Mouse (Mus musculus): ENCODE measurements around the gene Ubqln1. TPM values are rescaled to one million over a fixed set of nuclear protein-coding genes. Genes with fewer than 3 reads are reported as not detected.

Ubqln1 gene
- polyA plus RNA-seq, 1 experiment from 2014 or later, result 153 TPM

Other genes with a start within 250 kb of the Ubqln1 start
- gene Klhl3, start 102.1 kb downstream of the Ubqln1 start, polyA plus RNA-seq (2015; fragmentation: Nextera tagmentation; extraction: Ambion mirVana), result 8.6 and 9.0 TPM in 2 replicates
- gene Hnrnpa0, start 87.1 kb downstream of the Ubqln1 start, polyA plus RNA-seq (2015; fragmentation: Nextera tagmentation; extraction: Ambion mirVana), result 52.4 and 57.9 TPM in 2 replicates
- 65.6 and 74.9 TPM in 2 replicates for gene Idnk, start 58.0 kb downstream of the Ubqln1 start, polyA plus RNA-seq (2015; fragmentation: Nextera tagmentation; extraction: Ambion mirVana)
- 23.8 and 30.3 TPM in 2 replicates for gene Gkap1, start 60.0 kb upstream of the Ubqln1 start, polyA plus RNA-seq (2015; fragmentation: Nextera tagmentation; extraction: Ambion mirVana)
- gene Kif27, start 143.5 kb upstream of the Ubqln1 start, polyA plus RNA-seq (2015; fragmentation: Nextera tagmentation; extraction: Ambion mirVana), result 1.5 and 1.6 TPM in 2 replicates
- 20.5 and 21.1 TPM in 2 replicates for gene 2210016F16Rik, start 169.6 kb upstream of the Ubqln1 start, polyA plus RNA-seq (2015; fragmentation: Nextera tagmentation; extraction: Ambion mirVana)
- 23.1 and 23.4 TPM in 2 replicates for gene Rmi1, start 186.6 kb upstream of the Ubqln1 start, polyA plus RNA-seq (2015; fragmentation: Nextera tagmentation; extraction: Ambion mirVana)
- 1,957 and 1,973 TPM in 2 replicates for gene Hnrnpk, start 187.7 kb upstream of the Ubqln1 start, polyA plus RNA-seq (2015; fragmentation: Nextera tagmentation; extraction: Ambion mirVana)

Data from forebrain, embryonic 15.5 days (tissue).